Mouse (Mus musculus): ENCODE measurements around the gene Tsga10ip.
A peak's percentile ranks its signal among the peaks of the same experiment; 100 is the strongest.

Gene Tsga10ip

GRCm38 (mm10) chr19:5402293-5402692, at the start of gene Tsga10ip:
Gene Tsga10ip, minus strand, starts transcription at chr19:5402526.
- no peak for DNase-seq

- DNase-seq: no peak
Observed at GRCm38 (mm10) chr19:5451766-5452165, 49.4 kb upstream of the Tsga10ip start.

- no peak for DNase-seq
Observed at GRCm38 (mm10) chr19:5449673-5450072, 47.3 kb upstream of the Tsga10ip start.

GRCm38 (mm10) chr19:5448354-5449150, 46.2 kb upstream of the Tsga10ip start:
- no peak for DNase-seq

GRCm38 (mm10) chr19:5447515-5448353, 45.4 kb upstream of the Tsga10ip start, which contains the start of gene Fosl1:
Gene Fosl1, plus strand, starts transcription at chr19:5447547.
- peak; percentile 68 for DNase-seq

- DNase-seq: no peak
Observed at GRCm38 (mm10) chr19:5445747-5446146, 43.4 kb upstream of the Tsga10ip start.

GRCm38 (mm10) chr19:5444954-5445353, 42.6 kb upstream of the Tsga10ip start:
- no peak for DNase-seq

GRCm38 (mm10) chr19:5444371-5444908, 42.1 kb upstream of the Tsga10ip start:
- DNase-seq: no peak

GRCm38 (mm10) chr19:5433951-5434350, 31.6 kb upstream of the Tsga10ip start:
- DNase-seq: no peak

GRCm38 (mm10) chr19:5432992-5433852, 30.9 kb upstream of the Tsga10ip start:
- DNase-seq: no peak

GRCm38 (mm10) chr19:5431911-5432464, 29.7 kb upstream of the Tsga10ip start:
- no peak for DNase-seq

- no peak for DNase-seq
Observed at GRCm38 (mm10) chr19:5430408-5430807, 28.1 kb upstream of the Tsga10ip start.

- no peak for DNase-seq
Observed at GRCm38 (mm10) chr19:5429806-5430205, 27.5 kb upstream of the Tsga10ip start.

- no peak for DNase-seq
Observed at GRCm38 (mm10) chr19:5429219-5429618, 26.9 kb upstream of the Tsga10ip start.

- DNase-seq: no peak
Observed at GRCm38 (mm10) chr19:5428083-5428482, 25.8 kb upstream of the Tsga10ip start.

GRCm38 (mm10) chr19:5426640-5427290, 24.4 kb upstream of the Tsga10ip start:
- DNase-seq: no peak

- no peak for DNase-seq
Observed at GRCm38 (mm10) chr19:5425906-5426565, 23.7 kb upstream of the Tsga10ip start.

- peak; percentile 97 for DNase-seq
Observed at GRCm38 (mm10) chr19:5424782-5425741, 22.7 kb upstream of the Tsga10ip start, which contains the start of the genes Drap1 and AI837181. Gene Drap1, minus strand, starts transcription at chr19:5424979. Gene AI837181, plus strand, starts transcription at chr19:5425144.

- peak; percentile 73 for DNase-seq
Observed at GRCm38 (mm10) chr19:5424092-5424781, 21.9 kb upstream of the Tsga10ip start.

Measured in right cerebral cortex, postnatal 4 days (tissue).